Mouse (Mus musculus) MEL (cell line): ENCODE results near the gene Msmo1.

Experiments used
- BHLHE40 ChIP-seq: IDR thresholded peaks from 2 replicates; pipeline ENCODE4 v1.6.1; 2012; ENCODE audit warnings: low read depth, mild to moderate bottlenecking, inconsistent platforms, low read length, improper control_type of control experiment, borderline replicate concordance
- CTCF ChIP-seq, 3 experiments: IDR thresholded peaks in 2 of 3; conservative IDR thresholded peaks in 1 of 3; 2 replicates each; pipeline ENCODE4 v1.5.1; 2011 to 2012; ENCODE audit warnings: low read length in 3 of 3, low read depth in 2 of 3, mild to moderate bottlenecking in 2 of 3, improper control_type of control experiment in 1 of 3, inconsistent platforms in 1 of 3, mixed read lengths in 1 of 3, moderate library complexity in 1 of 3; ENCODE audit not compliant: control insufficient read depth in 1 of 3, insufficient read depth in 1 of 3, poor library complexity in 1 of 3, severe bottlenecking in 1 of 3
- EP300 ChIP-seq, 2 experiments: IDR thresholded peaks; 2 replicates each; pipeline ENCODE4 v1.6.1; 2011; ENCODE audit warnings: improper control_type of control experiment in 2 of 2, low read length in 2 of 2, low read depth in 1 of 2, mild to moderate bottlenecking in 1 of 2
- ETS1 ChIP-seq: IDR thresholded peaks from 2 replicates; pipeline ENCODE4 v1.6.1; 2012; ENCODE audit warnings: low read depth, mild to moderate bottlenecking, inconsistent platforms, low read length, improper control_type of control experiment, moderate library complexity
- GABPA ChIP-seq: IDR thresholded peaks from 2 replicates; pipeline ENCODE4 v1.6.1; 2012; ENCODE audit warnings: low read depth, mild to moderate bottlenecking, inconsistent platforms, low read length, improper control_type of control experiment, moderate library complexity
- HCFC1 ChIP-seq: IDR thresholded peaks from 2 replicates; pipeline ENCODE4 v1.6.1; 2012; ENCODE audit warnings: low read depth, mild to moderate bottlenecking, inconsistent platforms, low read length, improper control_type of control experiment, moderate library complexity
- MYB ChIP-seq: IDR thresholded peaks from 2 replicates; pipeline ENCODE4 v1.6.1; 2011; ENCODE audit warnings: mild to moderate bottlenecking, low read depth, low read length, improper control_type of control experiment
- NRF1 ChIP-seq: IDR thresholded peaks from 2 replicates; pipeline ENCODE4 v1.6.1; 2014; ENCODE audit warnings: low read depth, mild to moderate bottlenecking, inconsistent platforms, low read length, improper control_type of control experiment, moderate library complexity; ENCODE audit not compliant: poor library complexity, insufficient read depth, severe bottlenecking
- POLR2A ChIP-seq, 2 experiments: IDR thresholded peaks; 2 replicates each; pipeline ENCODE4 v1.6.1; 2011 to 2012; ENCODE audit warnings: low read length in 2 of 2, mild to moderate bottlenecking in 2 of 2, control low read depth in 1 of 2, improper control_type of control experiment in 1 of 2, low read depth in 1 of 2, moderate library complexity in 1 of 2; ENCODE audit not compliant: control insufficient read depth in 1 of 2, insufficient read depth in 1 of 2, poor library complexity in 1 of 2
- POLR2AphosphoS2 ChIP-seq: IDR thresholded peaks from 2 replicates; pipeline ENCODE4 v1.6.1; 2011; ENCODE audit warnings: low read length, improper control_type of control experiment
- TAL1 ChIP-seq: IDR thresholded peaks from 2 replicates; pipeline ENCODE4 v1.6.1; 2012; ENCODE audit warnings: mild to moderate bottlenecking, inconsistent platforms, low read length, moderate library complexity, mixed read lengths
- USF1 ChIP-seq: IDR thresholded peaks from 2 replicates; pipeline ENCODE4 v1.6.1; 2014; ENCODE audit warnings: low read depth, mild to moderate bottlenecking, inconsistent platforms, low read length, improper control_type of control experiment, moderate library complexity
- USF2 ChIP-seq, 2 experiments: IDR thresholded peaks; 2 replicates each; pipeline ENCODE4 v1.6.1; 2011 to 2012; ENCODE audit warnings: improper control_type of control experiment in 2 of 2, low read length in 2 of 2, borderline replicate concordance in 1 of 2, inconsistent platforms in 1 of 2, low read depth in 1 of 2, mild to moderate bottlenecking in 1 of 2; ENCODE audit not compliant: insufficient read depth in 1 of 2
- ZKSCAN1 ChIP-seq: IDR thresholded peaks from 2 replicates; pipeline ENCODE4 v1.6.1; 2012; ENCODE audit warnings: low read depth, mild to moderate bottlenecking, inconsistent platforms, low read length, improper control_type of control experiment, moderate library complexity

DNA sequence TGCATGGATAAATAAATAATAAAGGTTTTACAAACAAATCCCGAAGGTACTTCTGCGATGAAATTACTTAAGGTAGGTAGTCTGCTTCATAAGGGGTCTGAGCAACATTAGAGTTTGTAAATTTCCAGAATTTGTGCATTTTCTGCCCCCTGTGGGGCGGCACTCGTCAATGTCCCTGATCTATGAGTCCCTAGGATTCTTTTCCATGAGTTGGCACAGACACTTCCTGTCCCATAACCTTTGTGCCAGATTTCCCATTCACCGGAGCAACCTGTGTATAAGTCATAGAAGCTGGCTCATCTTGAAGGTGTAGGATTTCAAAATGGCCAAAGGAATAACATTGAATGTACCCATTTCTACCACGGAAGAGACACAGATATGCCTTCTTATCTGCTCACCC lies 43.3 kb downstream of the Msmo1 start:
- TF ChIP-seq BHLHE40, result no peak
- TF ChIP-seq MYB, result no peak
- TF ChIP-seq POLR2A (IDR thresholded peaks at IDR 0.05; ENCODE audit: control insufficient read depth in 1 of 2, insufficient read depth in 1 of 2, low read depth in 1 of 2, low read length in 2 of 2, poor library complexity in 1 of 2), result no peak
- no peak for TF ChIP-seq EP300 (IDR thresholded peaks at IDR 0.05; ENCODE audit: low read depth in 1 of 2, low read length in 2 of 2)
- no peak for TF ChIP-seq ETS1
- TF ChIP-seq POLR2AphosphoS2, result no peak
- TF ChIP-seq USF1, result no peak
- no peak for TF ChIP-seq HCFC1
- no peak for TF ChIP-seq ZKSCAN1
- TF ChIP-seq NRF1, result no peak
- TF ChIP-seq USF2 (IDR thresholded peaks at IDR 0.05; ENCODE audit: borderline replicate concordance in 1 of 2, insufficient read depth in 1 of 2, low read depth in 1 of 2, low read length in 2 of 2), result no peak
- TF ChIP-seq TAL1, result no peak
- no peak for TF ChIP-seq GABPA
- TF ChIP-seq CTCF (IDR thresholded peaks at IDR 0.05 in 2 of 3, conservative IDR thresholded peaks at IDR 0.05 in 1 of 3; ENCODE audit: control insufficient read depth in 1 of 3, insufficient read depth in 1 of 3, low read depth in 2 of 3, low read length in 3 of 3, poor library complexity in 1 of 3, severe bottlenecking in 1 of 3), result no peak
